Mouse (Mus musculus): ENCODE data around the gene Rplp1.

The Rplp1 gene

GRCm38 (mm10) chr9:61914203-61914916, at the start of gene Rplp1:
Gene Rplp1 (minus strand): TSS chr9:61914542.
- DNase-seq (ENCODE audit: low read depth, low spot score), result peak; percentile 98
- Histone ChIP-seq H3K36me3 (ENCODE audit: control insufficient read depth, insufficient read depth, low read length, poor library complexity, severe bottlenecking) (peaks cover 4% of the 10 kb centered on the region), H3K27me3 (ENCODE audit: control insufficient read depth, insufficient read depth, low read length, poor library complexity, severe bottlenecking) (no peaks in the 10 kb centered on the region)

GRCm38 (mm10) chr9:61963356-61963755, 49.0 kb upstream of the Rplp1 start:
- H3K27me3 ChIP-seq (ENCODE audit: control insufficient read depth, insufficient read depth, low read length, poor library complexity, severe bottlenecking), result no peaks in the 10 kb centered on the region
- H3K36me3 ChIP-seq (ENCODE audit: control insufficient read depth, insufficient read depth, low read length, poor library complexity, severe bottlenecking), result no peaks in the 10 kb centered on the region
- peak; percentile 27 for DNase-seq (ENCODE audit: low read depth, low spot score)

- H3K27me3 ChIP-seq (ENCODE audit: control insufficient read depth, insufficient read depth, low read length, poor library complexity, severe bottlenecking), result no peaks in the 10 kb centered on the region
- no peak for DNase-seq (ENCODE audit: low read depth, low spot score)
- H3K36me3 ChIP-seq (ENCODE audit: control insufficient read depth, insufficient read depth, low read length, poor library complexity, severe bottlenecking), result no peaks in the 10 kb centered on the region
These were observed 46.8 kb upstream of the Rplp1 start for GRCm38 (mm10) chr9:61961181-61961580.

GRCm38 (mm10) chr9:61960753-61961152, 46.4 kb upstream of the Rplp1 start:
- no peak for DNase-seq (ENCODE audit: low read depth, low spot score)
- Histone ChIP-seq H3K36me3 (ENCODE audit: control insufficient read depth, insufficient read depth, low read length, poor library complexity, severe bottlenecking) (no peaks in the 10 kb centered on the region), H3K27me3 (ENCODE audit: control insufficient read depth, insufficient read depth, low read length, poor library complexity, severe bottlenecking) (no peaks in the 10 kb centered on the region)

GRCm38 (mm10) chr9:61959921-61960569, 45.7 kb upstream of the Rplp1 start:
- DNase-seq (ENCODE audit: low read depth, low spot score), result no peak
- no peaks in the 10 kb centered on the region for H3K36me3 ChIP-seq (ENCODE audit: control insufficient read depth, insufficient read depth, low read length, poor library complexity, severe bottlenecking)
- no peaks in the 10 kb centered on the region for H3K27me3 ChIP-seq (ENCODE audit: control insufficient read depth, insufficient read depth, low read length, poor library complexity, severe bottlenecking)

- Histone ChIP-seq H3K36me3 (ENCODE audit: control insufficient read depth, insufficient read depth, low read length, poor library complexity, severe bottlenecking) (no peaks in the 10 kb centered on the region), H3K27me3 (ENCODE audit: control insufficient read depth, insufficient read depth, low read length, poor library complexity, severe bottlenecking) (no peaks in the 10 kb centered on the region)
- DNase-seq (ENCODE audit: low read depth, low spot score), result no peak
These were observed 40.4 kb upstream of the Rplp1 start for GRCm38 (mm10) chr9:61954707-61955106.

- Histone ChIP-seq H3K27me3 (ENCODE audit: control insufficient read depth, insufficient read depth, low read length, poor library complexity, severe bottlenecking) (no peaks in the 10 kb centered on the region), H3K36me3 (ENCODE audit: control insufficient read depth, insufficient read depth, low read length, poor library complexity, severe bottlenecking) (no peaks in the 10 kb centered on the region)
- no peak for DNase-seq (ENCODE audit: low read depth, low spot score)
These were observed 37.9 kb upstream of the Rplp1 start for GRCm38 (mm10) chr9:61952241-61952640.

- DNase-seq (ENCODE audit: low read depth, low spot score), result peak; percentile 93
- Histone ChIP-seq H3K27me3 (ENCODE audit: control insufficient read depth, insufficient read depth, low read length, poor library complexity, severe bottlenecking) (no peaks in the 10 kb centered on the region), H3K36me3 (ENCODE audit: control insufficient read depth, insufficient read depth, low read length, poor library complexity, severe bottlenecking) (no peaks in the 10 kb centered on the region)
These were observed 33.3 kb upstream of the Rplp1 start for GRCm38 (mm10) chr9:61947402-61948346.

GRCm38 (mm10) chr9:61946623-61947401, 32.5 kb upstream of the Rplp1 start, which contains the start of gene Kif23:
Gene Kif23 (minus strand): TSS chr9:61946774.
- Histone ChIP-seq H3K36me3 (ENCODE audit: control insufficient read depth, insufficient read depth, low read length, poor library complexity, severe bottlenecking) (no peaks in the 10 kb centered on the region), H3K27me3 (ENCODE audit: control insufficient read depth, insufficient read depth, low read length, poor library complexity, severe bottlenecking) (no peaks in the 10 kb centered on the region)
- peak; percentile 97 for DNase-seq (ENCODE audit: low read depth, low spot score)

- DNase-seq (ENCODE audit: low read depth, low spot score), result peak; percentile 50
- no peaks in the 10 kb centered on the region for H3K27me3 ChIP-seq (ENCODE audit: control insufficient read depth, insufficient read depth, low read length, poor library complexity, severe bottlenecking)
These were observed 31.8 kb upstream of the Rplp1 start for GRCm38 (mm10) chr9:61945973-61946611.

GRCm38 (mm10) chr9:61941054-61941453, 26.7 kb upstream of the Rplp1 start:
- Histone ChIP-seq H3K36me3 (ENCODE audit: control insufficient read depth, insufficient read depth, low read length, poor library complexity, severe bottlenecking) (no peaks in the 10 kb centered on the region), H3K27me3 (ENCODE audit: control insufficient read depth, insufficient read depth, low read length, poor library complexity, severe bottlenecking) (no peaks in the 10 kb centered on the region)
- DNase-seq (ENCODE audit: low read depth, low spot score), result no peak

More at GRCm38 (mm10) chr9:61945973-61946611, 31.8 kb upstream of the Rplp1 start:
- H3K36me3 ChIP-seq (ENCODE audit: control insufficient read depth, insufficient read depth, low read length, poor library complexity, severe bottlenecking), result no peaks in the 10 kb centered on the region

- DNase-seq (ENCODE audit: low read depth, low spot score), result no peak
- H3K27me3 ChIP-seq (ENCODE audit: control insufficient read depth, insufficient read depth, low read length, poor library complexity, severe bottlenecking), result no peaks in the 10 kb centered on the region
These were observed 19.0 kb upstream of the Rplp1 start for GRCm38 (mm10) chr9:61933333-61933732.

GRCm38 (mm10) chr9:61932009-61932408, 17.7 kb upstream of the Rplp1 start:
- DNase-seq (ENCODE audit: low read depth, low spot score), result no peak
- Histone ChIP-seq H3K36me3 (ENCODE audit: control insufficient read depth, insufficient read depth, low read length, poor library complexity, severe bottlenecking) (no peaks in the 10 kb centered on the region), H3K27me3 (ENCODE audit: control insufficient read depth, insufficient read depth, low read length, poor library complexity, severe bottlenecking) (no peaks in the 10 kb centered on the region)

More at GRCm38 (mm10) chr9:61933333-61933732, 19.0 kb upstream of the Rplp1 start:
- H3K36me3 ChIP-seq (ENCODE audit: control insufficient read depth, insufficient read depth, low read length, poor library complexity, severe bottlenecking), result no peaks in the 10 kb centered on the region

All from splenic B cell, adult 2 months (primary cell).